Mouse (Mus musculus) thymus, postnatal 4 days (tissue): ENCODE results near the gene Mthfd2l.
A peak's percentile ranks its signal among the peaks of the same experiment; 100 is the strongest.

ENCODE experiments used
- DNase-seq: peaks from one replicate; pipeline ENCODE4 v3.0.0; 2021

The Mthfd2l gene

DNA sequence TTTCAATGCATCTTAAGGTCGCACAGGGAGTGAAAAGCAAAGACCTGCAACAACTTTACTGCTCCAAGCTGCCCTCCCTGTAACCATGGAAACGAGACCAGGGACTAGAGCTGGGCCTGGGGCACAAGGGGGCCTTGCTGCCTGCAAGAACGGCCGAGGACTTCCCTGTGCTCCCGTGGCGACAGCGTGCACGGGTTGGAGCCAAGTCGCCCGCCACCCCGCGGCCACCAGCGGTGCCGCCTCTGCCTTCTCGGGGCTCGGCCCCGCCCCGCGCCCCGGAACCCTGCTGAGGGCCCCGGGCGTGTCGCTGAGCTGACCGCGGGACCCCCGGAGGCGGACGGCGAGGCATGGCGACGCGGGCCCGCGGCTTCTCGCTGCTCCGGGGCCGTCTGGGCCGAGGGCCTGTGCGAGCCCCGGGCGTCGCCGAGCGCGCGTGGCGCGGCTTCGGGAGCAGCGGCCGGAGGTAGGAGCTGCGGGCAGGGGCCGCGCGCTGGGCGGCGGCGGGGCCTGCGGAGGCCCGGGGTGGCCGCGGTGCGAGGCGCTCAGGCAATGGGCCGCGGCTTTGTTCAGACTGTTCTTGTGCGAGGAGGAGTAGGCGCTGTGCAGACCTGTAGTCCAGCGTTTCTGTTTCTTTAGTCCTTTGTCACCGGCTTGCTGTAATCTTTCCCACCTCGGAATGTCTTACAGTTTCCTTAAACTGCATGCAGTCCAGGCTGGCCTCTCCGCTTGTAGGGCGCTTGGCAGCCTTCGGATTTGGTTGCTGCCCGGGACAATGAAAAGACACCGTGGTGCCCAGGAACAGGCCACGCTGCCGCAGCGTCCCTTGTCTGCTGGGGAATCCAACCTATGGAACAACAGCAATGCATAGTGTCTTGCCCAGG, at the start of gene Mthfd2l:
Mthfd2l (plus strand) TSS at position 147 of the 881 bp plus-strand sequence.
- peak; percentile 90 for DNase-seq

DNA sequence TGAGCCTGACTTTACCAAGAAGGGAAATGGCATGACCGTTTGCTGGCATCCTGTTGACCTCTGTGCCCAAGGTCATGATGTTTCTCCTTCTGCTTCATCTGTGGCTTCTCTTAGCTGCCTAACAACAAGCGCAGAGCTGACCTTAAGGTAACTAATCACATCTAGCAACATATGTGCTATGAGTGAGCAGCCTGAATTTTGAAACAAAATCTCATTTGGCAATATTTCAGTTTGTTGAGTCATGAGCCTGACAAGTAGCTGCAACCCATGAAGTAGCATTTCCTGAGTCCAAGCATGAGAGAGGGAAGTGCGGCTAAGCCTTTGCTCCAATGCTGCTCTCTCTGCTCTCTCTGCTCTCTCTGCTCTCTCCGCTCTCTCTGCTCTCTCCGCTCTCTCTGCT, 49.2 kb upstream of the Mthfd2l start:
- no peak for DNase-seq

DNA sequence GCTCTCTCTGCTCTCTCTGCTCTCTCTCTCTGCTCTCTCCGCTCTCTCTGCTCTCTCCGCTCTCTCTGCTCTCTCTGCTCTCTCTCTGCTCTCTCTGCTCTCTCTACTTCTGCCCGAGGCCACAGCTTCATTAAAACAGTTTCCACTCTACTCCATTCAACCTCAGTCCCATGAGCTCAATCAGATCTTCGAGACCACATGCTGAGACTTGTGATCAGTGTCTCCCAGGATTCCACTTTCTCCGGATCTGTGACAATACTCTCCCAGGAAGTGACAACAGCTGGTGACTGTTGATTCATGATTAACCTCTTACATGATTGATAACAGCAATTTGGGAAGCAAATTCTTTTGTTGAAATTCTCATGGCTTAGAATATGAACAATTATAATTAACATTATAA, 48.8 kb upstream of the Mthfd2l start:
- no peak for DNase-seq

DNA sequence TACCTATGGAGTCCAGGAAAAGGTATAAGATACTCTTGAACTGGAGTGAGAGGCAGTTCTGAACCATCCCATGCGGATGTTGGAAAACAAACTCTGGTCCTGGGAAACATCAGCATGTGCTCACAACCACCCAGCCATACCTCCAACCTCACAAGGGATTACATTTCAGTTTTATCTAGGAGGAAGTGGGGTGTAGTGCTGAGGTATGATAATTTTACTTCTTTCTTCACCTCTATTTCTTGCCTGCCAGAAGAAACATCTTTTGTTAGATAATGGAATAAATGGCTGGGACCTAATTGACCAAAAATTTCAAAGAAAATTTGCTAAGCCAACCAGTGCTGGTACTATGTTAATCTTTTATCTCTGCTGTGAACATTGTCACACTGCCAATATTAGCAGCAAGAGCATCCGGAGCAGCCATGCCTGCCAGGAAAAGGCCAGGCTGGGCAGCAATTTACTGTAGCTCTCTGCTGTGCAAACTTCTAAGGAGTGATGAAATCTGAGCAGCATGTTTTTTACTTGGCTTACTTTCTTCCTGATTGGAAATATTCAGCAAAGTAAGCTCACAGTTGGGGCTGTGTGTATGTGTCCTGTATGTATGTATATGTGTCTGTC, 46.2 kb upstream of the Mthfd2l start:
- DNase-seq = no peak

DNA sequence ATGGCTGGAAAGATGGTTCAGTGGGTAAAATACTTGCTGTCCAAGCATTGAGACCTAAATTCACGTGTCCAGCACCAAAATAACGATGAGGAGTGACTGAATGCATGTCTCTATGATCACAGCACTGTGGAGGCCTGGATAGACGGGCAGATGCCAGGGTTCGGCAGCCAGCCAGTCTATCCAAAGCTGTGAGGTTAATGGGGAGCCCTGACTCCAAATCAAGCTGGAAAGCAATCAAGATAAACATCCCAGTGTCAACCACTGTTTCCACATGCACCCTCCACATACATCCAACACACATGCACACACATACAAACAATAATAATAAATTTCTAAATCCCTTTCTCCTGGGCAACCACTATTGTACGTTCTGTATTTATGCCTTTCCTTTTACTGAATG, 42.3 kb upstream of the Mthfd2l start:
- DNase-seq = no peak

DNA sequence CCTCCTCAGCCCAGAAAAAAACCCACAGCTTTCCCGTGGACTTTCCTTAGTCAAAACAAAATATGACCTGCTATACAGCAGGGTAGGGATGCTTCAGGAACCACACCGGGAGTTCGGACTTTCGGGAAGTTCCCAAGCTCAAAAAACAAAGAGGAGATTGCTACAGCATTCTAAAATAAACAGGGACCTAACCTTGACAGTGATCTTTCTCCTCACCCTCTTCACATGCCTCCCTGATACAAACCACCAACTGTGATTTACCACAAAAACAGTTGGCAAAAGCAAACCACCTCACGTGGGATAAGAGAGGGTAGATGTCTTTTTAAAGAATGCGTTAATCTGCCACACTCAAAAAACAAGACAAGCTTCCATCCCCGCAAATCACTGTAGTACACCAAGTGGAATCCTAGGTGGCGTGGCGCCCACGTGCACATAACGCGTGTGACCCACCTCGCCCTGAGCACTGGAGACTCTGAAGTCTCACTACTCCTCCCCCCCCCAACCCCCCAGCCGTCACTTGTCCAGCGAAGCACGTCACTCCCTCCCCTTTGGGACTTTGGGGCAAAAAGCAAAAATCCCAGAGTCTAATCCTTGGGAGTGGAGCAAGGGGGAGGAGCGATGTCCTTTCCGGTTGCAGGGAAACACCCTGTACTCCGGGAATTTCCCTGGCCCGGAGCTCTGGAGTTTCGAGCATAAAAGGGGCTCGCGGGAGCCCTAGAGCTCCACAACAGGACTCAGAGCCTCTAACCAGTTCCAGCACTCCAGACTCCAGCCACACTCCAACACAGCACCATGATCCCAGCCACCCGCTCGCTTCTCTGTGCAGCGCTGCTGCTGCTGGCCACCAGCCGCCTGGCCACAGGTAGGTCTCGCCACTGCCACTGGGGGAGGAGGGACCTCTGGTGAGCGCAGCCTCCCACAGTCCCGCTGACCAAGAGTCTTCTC, 40.1 kb upstream of the Mthfd2l start, which contains the start of gene Cxcl1:
Cxcl1 (plus strand) TSS at position 723 of the 945 bp plus-strand sequence.
- DNase-seq = no peak

DNA sequence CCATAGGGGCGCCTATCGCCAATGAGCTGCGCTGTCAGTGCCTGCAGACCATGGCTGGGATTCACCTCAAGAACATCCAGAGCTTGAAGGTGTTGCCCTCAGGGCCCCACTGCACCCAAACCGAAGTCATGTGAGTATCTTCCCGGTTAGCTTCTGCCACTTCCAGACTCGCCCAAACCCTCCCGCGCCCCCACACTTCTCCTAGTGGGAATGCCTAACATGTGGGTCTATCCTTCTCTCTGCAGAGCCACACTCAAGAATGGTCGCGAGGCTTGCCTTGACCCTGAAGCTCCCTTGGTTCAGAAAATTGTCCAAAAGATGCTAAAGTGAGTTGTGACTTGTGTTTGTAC, 39.5 kb upstream of the Mthfd2l start:
- DNase-seq = no peak

DNA sequence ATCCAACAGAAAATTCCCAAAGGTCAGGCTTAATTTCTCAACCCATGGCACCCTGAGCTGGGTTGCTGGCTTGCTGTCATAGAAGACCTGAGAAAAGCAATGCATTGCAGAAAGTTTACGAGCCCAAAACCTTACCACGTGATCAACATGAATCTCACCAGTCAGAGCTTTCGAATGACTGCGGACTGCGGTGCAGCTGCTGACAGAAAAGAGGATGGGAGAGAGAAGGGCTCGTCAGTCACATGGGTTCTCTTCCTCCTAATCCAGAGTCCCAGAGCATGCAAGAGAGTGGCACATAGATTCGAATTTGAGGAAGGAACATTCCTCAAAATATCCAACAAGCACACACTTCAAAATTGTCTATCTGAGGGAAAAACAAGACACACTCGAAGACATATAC, 36.7 kb upstream of the Mthfd2l start:
- no peak for DNase-seq

DNA sequence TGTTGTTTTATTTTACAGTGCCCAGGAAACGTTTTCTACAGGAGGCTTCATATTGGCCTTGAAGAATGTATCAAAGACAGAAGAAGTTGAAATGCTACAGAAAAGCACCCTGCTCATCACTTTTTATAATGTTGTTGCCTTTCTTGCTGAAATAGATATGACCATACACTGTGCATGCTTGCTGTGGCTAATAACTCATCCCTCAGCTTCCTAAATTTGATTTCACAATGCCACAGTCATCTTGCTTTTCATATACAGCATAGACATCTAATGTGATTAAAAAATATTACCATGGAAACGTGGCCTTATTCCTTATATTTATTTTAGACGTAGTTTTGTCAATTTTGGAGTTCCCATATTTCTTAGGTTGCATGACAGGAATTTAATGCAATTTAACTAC, 33.5 kb upstream of the Mthfd2l start:
- no peak for DNase-seq

DNA sequence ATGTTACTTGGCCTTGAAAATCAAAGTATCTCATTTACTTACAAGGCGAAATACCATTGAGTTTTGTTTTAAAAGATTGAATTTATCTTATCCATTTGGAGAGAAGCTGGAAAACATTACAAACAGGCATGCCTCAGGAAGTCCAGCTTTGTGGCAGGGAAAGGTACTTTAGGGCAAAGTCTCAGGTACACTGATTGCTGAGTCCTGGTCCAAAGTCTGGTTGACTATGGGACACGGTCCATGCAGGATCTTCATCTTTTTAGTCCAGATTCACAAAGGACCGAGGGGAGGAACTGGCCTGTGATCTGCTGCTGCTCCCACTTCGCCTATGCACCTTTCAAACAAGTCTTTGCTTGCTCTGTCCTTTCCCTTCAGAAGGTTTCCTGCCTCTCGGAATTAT, 31.6 kb upstream of the Mthfd2l start:
- DNase-seq = no peak

DNA sequence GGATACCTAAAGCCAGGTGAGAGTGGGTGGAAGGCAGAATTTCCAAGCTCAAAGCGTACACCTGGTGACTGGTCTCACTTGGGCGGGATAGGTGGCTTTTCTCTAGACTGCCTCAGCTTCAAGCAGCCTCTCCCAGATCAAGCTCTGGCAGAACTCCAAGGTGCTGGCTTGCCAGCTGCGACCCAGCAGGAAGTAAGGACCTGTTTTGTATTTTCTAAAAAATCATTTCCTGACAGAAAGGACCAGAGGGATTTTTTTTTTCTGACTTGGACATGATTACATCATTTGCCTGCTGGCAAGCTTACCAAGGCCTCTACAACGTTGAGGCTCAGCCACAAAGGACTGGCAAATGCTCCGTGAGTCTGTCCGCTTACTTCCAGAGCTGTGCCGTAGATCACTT, 30.8 kb upstream of the Mthfd2l start:
- no peak for DNase-seq

DNA sequence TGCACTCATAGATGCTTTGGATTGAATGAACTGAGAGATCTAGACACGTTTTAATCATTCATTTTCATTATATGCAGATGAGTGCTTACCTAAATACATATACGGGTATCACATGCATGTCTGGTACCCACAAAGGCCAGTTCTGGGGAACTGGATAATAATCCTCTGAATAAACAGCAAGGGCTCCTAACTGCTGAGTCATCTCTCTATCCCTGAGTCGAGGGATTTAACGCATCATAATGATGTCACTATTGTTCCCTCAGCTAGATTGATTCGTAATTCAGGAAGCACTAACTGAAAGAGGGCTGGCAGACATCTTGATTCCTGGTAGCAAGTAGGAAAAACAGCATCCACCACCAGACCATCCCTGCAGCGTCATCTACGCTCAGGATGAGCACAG, 30.2 kb upstream of the Mthfd2l start:
- no peak for DNase-seq

DNA sequence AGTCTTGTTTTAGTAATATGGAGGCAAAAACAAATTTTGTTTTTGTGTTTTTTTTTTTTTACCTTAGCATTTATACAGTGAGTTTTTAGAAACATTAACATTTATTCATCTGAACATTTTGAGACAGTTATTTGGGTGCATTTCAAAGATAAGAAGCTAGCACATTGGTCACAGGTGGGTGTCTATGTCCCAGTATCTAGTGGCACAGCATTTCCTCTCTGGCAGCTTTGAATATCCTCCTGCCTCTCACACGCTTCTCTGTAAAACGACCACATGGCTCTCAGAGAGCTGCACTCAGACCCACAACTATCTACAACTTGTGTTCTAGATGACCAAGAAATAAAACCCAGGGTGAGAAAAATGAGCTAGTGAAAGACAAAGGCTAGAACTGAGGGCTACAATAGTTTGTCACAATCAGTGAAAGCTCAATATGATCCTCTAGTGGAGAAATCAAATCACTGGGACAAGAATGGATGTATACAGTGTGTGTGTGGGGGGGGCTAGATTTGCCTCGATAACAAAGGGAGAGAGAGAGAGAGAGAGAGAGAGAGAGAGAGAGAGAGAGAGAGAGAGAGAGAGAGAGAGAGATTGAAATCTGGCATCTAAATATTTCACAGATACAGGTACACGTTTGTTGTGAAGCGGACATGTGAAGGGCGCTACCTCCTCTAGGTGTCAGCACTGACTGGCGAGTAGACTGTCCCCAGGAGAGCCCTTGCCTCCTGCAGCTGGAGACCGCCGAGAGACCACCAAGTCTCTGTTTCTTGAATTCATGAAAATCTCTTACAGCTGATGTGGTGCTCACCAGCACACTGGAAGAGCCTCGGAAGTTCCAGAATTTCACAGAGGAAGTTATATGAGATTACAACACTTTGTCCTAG, 28.3 kb upstream of the Mthfd2l start:
- DNase-seq = peak; percentile 28

DNA sequence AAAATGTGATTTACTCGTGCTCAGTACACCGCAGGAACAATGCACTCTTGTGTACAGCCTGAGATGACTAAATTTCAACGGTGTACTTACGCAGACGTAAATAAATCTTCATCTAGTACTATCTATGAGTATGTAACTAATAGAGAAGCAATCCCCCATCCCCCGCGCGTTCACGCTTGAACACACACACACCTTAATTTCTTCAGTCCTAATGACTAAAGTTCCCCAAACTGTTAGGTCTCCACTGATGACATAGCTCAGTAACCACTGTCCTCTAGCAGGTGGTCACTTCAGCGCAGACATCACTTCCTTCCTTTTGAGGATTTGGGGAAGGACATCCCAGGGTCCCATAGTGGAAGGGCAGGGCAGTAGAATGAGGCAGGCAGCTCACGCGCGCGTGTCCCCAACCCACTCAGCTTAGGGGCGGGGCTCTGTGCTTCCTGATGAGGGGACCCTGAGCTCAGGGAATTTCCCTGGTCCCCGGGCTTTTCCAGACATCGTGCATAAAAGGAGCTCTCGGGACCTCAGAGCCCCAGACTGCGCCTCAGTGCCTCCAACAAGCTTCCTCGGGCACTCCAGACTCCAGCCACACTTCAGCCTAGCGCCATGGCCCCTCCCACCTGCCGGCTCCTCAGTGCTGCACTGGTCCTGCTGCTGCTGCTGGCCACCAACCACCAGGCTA, 27.4 kb upstream of the Mthfd2l start, which contains the start of gene Cxcl2:
Cxcl2 (plus strand) TSS at position 533 of the 682 bp plus-strand sequence.
- DNase-seq = no peak

DNA sequence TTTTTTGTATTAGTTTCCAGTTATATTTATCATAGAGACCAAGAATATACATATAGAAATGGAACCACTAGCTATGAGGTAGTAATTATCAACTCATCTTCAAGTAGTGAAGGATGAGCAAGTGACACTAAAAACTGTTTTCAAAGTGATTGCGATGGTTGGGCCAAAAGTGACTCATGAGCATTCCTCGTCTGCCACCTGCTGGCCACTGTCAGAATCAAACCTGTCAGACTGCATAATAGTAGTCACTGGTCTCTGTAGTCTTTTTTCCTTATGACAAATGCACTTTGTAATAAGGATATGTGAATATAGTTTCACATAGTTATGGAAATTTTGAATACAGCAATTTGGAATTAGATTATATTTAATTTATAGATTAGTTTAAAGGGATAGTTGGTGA, 21.9 kb upstream of the Mthfd2l start:
- DNase-seq = peak; percentile 73

DNA sequence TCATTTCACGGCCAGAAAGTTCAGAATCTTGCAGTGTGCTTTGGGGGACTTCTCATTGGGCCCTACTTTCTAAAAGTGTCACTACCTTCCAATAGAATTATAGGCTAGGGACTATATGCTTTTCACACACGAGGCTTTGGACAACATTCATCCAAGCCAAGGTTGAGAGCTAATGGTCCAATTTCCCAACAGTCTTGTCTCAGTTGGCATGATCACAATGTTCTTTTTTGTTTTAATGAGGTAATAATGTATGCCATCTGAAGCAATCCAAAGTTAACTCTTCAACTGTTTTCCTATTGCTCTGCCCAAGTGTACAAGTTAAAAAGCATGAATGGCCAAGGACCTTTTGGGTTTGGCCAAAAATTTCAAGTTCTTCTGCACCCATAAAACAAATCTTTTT, 11.4 kb upstream of the Mthfd2l start:
- no peak for DNase-seq

DNA sequence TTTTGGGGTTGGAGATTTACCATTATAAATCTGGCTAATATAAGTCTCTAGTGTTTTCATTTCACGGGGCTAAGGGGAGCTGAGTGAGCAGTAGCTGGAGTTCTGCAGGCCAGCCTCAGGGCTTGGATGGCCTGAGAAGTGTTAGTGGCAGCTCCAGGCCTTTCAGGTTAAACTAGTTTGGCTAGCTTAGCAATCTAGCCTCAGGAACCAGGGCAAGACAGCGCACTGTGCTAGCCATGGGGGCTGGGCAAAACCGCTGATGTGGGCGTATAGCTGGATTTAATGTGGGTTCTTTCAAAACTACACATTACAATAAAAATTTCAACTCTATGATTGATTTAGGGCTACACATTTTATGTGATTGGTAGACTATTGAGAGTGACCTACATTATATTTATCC, 8.0 kb upstream of the Mthfd2l start:
- no peak for DNase-seq

DNA sequence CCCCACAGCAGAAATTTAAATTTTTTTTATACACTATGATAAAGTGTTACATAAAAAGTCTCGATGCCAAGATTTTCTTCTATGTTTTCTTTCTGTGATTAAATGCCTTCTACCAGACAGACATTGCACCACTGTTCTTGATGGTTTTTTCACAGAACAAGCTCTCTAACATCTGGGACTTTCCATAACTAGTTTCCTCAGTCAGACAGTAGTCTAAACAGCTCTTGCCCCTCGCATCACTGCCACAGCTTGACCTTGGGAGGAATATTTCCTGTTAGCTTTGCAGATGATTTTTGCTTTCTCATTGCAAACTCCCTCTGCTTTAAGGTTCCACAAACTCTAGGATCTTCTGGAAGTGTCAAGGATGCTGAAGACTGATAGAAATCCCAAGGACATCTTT, 371 bp upstream of the Mthfd2l start:
- DNase-seq = no peak

DNA sequence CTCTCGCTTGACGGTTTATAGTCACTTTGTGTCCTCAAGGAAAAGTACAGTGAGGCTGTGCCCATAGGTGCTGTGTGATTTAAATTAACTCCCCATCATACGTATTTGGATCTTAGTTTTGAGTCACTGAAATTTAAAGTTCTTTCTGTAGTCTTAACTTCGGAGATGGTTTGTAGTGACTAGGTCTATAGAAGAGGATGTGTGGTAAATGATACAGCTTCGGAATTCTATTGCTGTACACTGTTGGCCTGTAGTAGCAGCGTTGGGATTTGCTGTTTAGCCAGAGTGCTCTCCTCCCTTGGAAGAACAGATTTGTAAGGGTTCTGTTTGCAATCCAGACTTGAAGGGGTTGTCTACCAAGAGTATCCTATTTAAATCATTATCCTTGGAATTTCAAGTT, 994 bp downstream of the Mthfd2l start:
- DNase-seq = no peak

DNA sequence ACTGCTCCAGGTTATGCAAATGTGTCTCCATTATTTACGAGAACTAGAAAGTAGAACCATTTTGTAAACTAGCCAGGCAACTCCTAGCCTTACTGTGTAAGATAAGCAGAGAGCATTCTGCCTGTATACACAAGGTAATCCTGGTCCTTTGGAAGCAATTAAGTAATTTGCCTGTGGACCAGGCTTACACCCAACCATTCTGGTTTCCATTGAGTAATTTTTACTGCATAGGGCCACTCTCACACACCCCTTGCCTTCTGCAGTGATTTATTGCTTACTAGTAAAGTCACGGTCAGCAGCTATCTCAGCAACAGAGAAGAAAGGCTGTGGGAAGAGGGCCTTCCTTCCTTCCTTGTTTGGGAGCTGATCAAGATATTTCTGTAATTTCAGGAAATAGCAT, 5.8 kb downstream of the Mthfd2l start:
- DNase-seq = no peak

DNA sequence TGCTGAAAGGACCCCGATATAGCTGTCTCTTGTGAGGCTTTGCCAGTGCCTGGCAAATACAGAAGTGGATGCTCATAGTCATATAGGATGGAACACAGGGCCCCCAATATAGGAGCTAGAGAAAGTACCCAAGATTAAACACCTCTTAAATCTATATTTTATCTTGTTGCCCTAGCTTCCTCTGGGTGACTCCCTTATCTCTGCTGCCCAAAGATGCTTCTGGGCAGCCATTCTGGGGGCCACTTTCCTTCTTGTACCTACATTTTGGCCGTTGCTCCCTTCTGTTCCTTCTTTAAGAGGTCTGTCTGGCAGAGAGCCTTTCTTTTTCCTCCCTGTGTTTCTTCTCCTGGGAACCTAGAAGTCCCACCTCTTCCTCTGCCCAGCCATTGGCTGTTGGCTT, 14.5 kb downstream of the Mthfd2l start:
- no peak for DNase-seq

DNA sequence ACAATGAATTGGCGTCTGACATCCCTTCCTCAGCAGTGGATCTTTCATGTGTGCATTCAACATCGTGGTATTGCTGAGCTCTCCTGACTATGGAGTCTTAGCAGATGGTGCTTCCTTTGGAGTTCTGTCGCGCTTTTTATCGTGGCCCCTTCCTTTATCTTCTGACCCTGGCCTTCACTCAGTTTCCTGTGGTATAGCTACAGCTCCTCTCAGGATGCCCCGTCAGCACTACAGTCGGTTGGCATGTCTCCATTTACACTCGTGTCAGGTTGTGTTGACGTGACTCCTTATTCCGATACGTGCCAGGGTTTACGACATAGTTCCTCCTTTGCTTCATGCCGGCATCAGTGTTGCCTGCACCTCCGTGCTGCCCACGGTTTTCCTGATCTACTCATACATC, 18.6 kb downstream of the Mthfd2l start:
- no peak for DNase-seq
